Mouse (Mus musculus): ENCODE data around the gene Mybpc1. TPM values are rescaled to one million over a fixed set of nuclear protein-coding genes. Genes with fewer than 3 reads are reported as not detected.
"Not testable (repeated sequence)": the region's sequence is repeated elsewhere in the genome, so short reads cannot be mapped to it uniquely, and the experiment has no call there.

Gene Mybpc1
- polyA plus RNA-seq, 1 experiment from 2014 or later = 10.5 TPM

DNA sequence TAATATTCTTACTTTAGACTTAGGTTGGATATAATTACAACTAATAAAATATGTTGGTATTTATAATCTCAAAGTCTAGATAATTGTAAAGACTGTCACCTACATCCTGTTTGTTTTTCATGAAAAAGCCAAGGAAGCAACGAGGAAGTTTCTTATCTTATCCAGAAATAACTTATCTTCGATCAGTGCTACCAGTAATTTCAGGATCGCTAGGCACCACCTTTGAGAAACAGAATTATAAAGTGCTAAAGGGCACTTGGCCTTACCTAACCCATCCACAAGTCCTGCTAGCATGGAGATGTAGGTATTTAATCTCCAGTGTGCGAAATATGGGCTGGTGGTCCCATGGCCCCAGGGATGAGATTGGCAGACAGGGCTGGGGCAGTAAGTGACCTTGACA lies 102.0 kb downstream of the Mybpc1 start:
- H3K9me3 ChIP-seq = no peaks in the 10 kb centered on the region
- no peak for DNase-seq (ENCODE audit: low spot score)
- peak overlapping the region; percentile 90 for H3K27ac ChIP-seq
- H3K4me3 ChIP-seq = peak overlapping the region; percentile 82
- no peaks in the 10 kb centered on the region for H3K27me3 ChIP-seq (ENCODE audit: insufficient read depth, poor library complexity, severe bottlenecking)
- WGBS = 30% methylated on average over 4 of the region's 4 CpGs
- H3K36me3 ChIP-seq = no peaks in the 10 kb centered on the region
- H3K4me1 ChIP-seq = peaks cover 36% of the 10 kb centered on the region

- no peaks in the 10 kb centered on the region for H3K36me3 ChIP-seq
- no peak for DNase-seq (ENCODE audit: low spot score)
- no peaks in the 10 kb centered on the region for H3K27me3 ChIP-seq (ENCODE audit: insufficient read depth, poor library complexity, severe bottlenecking)
- peak overlapping the region; percentile 82; the same call in 1 of the 2 replicates for H3K4me3 ChIP-seq
- H3K9me3 ChIP-seq = no peaks in the 10 kb centered on the region
- 55% methylated on average over 13 of the region's 13 CpGs for WGBS
- peaks cover 36% of the 10 kb centered on the region for H3K4me1 ChIP-seq
- H3K27ac ChIP-seq = no peak overlapping the region
Measured at GRCm38 (mm10) chr10:88501886-88502765, 102.8 kb downstream of the Mybpc1 start.

DNA sequence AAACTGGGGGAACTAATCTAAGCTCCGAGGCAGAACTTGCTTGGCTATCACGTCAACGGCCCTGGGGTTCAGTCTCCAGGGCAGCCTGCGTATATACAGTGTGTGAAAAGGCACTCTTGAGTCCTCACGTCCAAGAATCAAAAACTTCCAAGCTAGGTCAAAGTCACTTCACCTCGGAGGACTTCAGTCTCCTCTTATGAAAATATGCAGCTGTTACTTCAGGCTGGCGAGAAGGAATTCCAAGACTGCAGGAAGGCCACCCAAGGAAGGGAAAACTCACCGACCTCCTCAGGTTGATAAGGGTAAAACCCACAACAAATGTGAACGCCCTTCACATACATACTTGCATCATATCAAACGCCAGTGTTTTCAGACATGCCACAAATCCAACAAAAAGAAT lies 103.6 kb downstream of the Mybpc1 start:
- Histone ChIP-seq H3K27me3 (ENCODE audit: insufficient read depth, poor library complexity, severe bottlenecking) (no peaks in the 10 kb centered on the region), H3K9me3 (no peaks in the 10 kb centered on the region), H3K4me1 (peaks cover 36% of the 10 kb centered on the region), H3K36me3 (no peaks in the 10 kb centered on the region), H3K27ac (no peak overlapping the region), H3K4me3 (no peak overlapping the region)
- DNase-seq (ENCODE audit: low spot score) = no peak
- 50% methylated on average over 10 of the region's 10 CpGs for WGBS

GRCm38 (mm10) chr10:88499993-88500392 lies 105.0 kb downstream of the Mybpc1 start:
- Histone ChIP-seq H3K9me3 (no peaks in the 10 kb centered on the region), H3K36me3 (no peaks in the 10 kb centered on the region), H3K4me3 (no peak overlapping the region), H3K27me3 (ENCODE audit: insufficient read depth, poor library complexity, severe bottlenecking) (no peaks in the 10 kb centered on the region), H3K27ac (no peak overlapping the region), H3K4me1 (peaks cover 35% of the 10 kb centered on the region)
- WGBS = 70% methylated on average over 5 of the region's 5 CpGs
- DNase-seq (ENCODE audit: low spot score) = no peak

- Histone ChIP-seq H3K36me3 (no peaks in the 10 kb centered on the region), H3K9me3 (no peaks in the 10 kb centered on the region), H3K27me3 (ENCODE audit: insufficient read depth, poor library complexity, severe bottlenecking) (no peaks in the 10 kb centered on the region), H3K4me3 (no peak overlapping the region), H3K4me1 (peaks cover 21% of the 10 kb centered on the region), H3K27ac (no peak overlapping the region)
- WGBS = 55% methylated on average over 11 of the region's 11 CpGs
- no peak for DNase-seq (ENCODE audit: low spot score)
Measured at GRCm38 (mm10) chr10:88496864-88497564, 107.9 kb downstream of the Mybpc1 start.

GRCm38 (mm10) chr10:88494959-88495587 lies 109.9 kb downstream of the Mybpc1 start:
- H3K4me3 ChIP-seq = no peak overlapping the region
- 76% methylated on average over 4 of the region's 4 CpGs for WGBS
- no peak overlapping the region for H3K27ac ChIP-seq
- H3K27me3 ChIP-seq (ENCODE audit: insufficient read depth, poor library complexity, severe bottlenecking) = no peaks in the 10 kb centered on the region
- no peaks in the 10 kb centered on the region for H3K36me3 ChIP-seq
- DNase-seq (ENCODE audit: low spot score) = no peak
- H3K9me3 ChIP-seq = no peaks in the 10 kb centered on the region
- peaks cover 9% of the 10 kb centered on the region; the same call in 1 of the 2 replicates for H3K4me1 ChIP-seq

DNA sequence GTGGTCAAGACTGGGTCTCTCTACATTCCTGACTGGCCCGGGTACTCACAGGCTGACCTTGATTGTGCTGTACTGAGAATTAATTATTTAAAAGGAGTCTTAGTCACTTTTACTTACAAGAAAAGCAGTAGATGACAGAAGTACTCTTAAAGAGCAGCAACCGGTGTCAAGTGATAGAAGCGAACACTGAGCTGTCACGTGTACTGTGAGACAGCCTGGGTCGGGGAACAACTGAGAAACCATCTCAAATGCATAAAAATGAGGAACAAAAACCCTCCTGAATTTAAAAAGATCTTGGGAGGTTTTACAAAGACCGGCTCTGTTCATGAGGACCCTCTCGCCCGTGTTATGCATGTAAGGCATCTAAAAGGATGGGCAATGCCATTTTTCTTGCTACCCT lies 112.3 kb downstream of the Mybpc1 start:
- Histone ChIP-seq H3K36me3 (no peaks in the 10 kb centered on the region), H3K4me1 (peaks cover 9% of the 10 kb centered on the region; the same call in 1 of the 2 replicates), H3K9me3 (no peaks in the 10 kb centered on the region), H3K27me3 (ENCODE audit: insufficient read depth, poor library complexity, severe bottlenecking) (no peaks in the 10 kb centered on the region), H3K4me3 (no peak overlapping the region), H3K27ac (no peak overlapping the region)
- 85% methylated on average over 8 of the region's 8 CpGs for WGBS
- DNase-seq (ENCODE audit: low spot score) = no peak

DNA sequence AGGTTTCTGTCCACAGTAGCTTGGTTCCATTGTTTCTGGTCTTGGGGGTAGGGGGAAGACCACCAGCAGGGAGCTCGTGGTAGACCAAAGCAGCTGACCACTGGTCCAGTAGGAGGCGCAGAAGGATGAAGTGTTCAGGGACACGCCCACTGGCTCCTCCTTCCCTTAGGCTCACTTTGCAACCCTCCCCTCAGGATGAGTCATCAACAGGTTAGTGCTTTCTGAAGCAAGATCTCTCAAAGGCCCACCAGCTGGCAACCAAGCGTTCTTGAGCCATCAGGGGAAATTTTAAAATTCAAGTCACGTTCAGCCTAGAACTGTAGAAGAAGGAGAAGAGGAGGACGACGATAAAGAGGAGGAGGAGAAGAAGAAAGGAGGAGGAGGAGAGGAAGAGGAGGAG lies 113.3 kb downstream of the Mybpc1 start:
- Histone ChIP-seq H3K27me3 (ENCODE audit: insufficient read depth, poor library complexity, severe bottlenecking) (no peaks in the 10 kb centered on the region), H3K4me1 (peaks cover 9% of the 10 kb centered on the region; the same call in 1 of the 2 replicates), H3K36me3 (no peaks in the 10 kb centered on the region), H3K4me3 (no peak overlapping the region), H3K27ac (no peak overlapping the region), H3K9me3 (no peaks in the 10 kb centered on the region)
- 59% methylated on average over 7 of the region's 7 CpGs for WGBS
- DNase-seq (ENCODE audit: low spot score) = no peak

GRCm38 (mm10) chr10:88488629-88489028 lies 116.3 kb downstream of the Mybpc1 start:
- Histone ChIP-seq H3K27ac (no peak overlapping the region), H3K27me3 (ENCODE audit: insufficient read depth, poor library complexity, severe bottlenecking) (no peaks in the 10 kb centered on the region), H3K4me1 (no peaks in the 10 kb centered on the region), H3K36me3 (no peaks in the 10 kb centered on the region; the same call in 1 of the 2 replicates), H3K4me3 (no peak overlapping the region), H3K9me3 (no peaks in the 10 kb centered on the region)
- WGBS = 84% methylated on average over 5 of the region's 5 CpGs
- no peak for DNase-seq (ENCODE audit: low spot score)

DNA sequence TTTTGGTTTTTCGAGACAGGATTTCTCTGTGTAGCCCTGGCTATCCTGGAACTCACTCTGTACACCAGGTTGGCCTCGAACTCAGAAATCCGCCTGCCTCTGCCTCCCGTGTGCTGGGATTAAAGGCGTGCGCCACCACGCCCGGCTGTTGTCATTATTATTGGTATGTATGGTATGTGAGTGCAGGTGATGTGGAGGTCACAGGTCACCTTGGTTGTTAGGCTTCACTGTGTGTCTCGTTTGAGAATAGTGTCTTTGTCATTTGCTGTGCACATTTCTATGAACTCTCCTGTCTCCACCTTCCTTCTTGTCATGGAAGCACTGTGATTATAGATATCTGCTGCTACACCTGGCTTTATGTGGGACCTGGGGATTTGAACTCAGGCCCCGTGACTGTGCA lies 122.1 kb downstream of the Mybpc1 start:
- H3K27ac ChIP-seq; H3K4me3 ChIP-seq; H3K9me3 ChIP-seq; DNase-seq (ENCODE audit: low spot score); H3K36me3 ChIP-seq; H3K27me3 ChIP-seq (ENCODE audit: insufficient read depth, poor library complexity, severe bottlenecking); H3K4me1 ChIP-seq: not testable (repeated sequence)
- 92% methylated on average over 10 of the region's 10 CpGs for WGBS

Data from heart, embryonic 10.5 days (tissue).